Mouse (Mus musculus) C2C12 (cell line): ENCODE results near the gene Ctsll3.

Experiments used
- CTCF ChIP-seq: IDR thresholded peaks from one replicate; pipeline ENCODE4 v1.5.1; 2011; ENCODE audit not compliant: control insufficient read depth, insufficient read depth, insufficient read length
- USF1 ChIP-seq: IDR thresholded peaks from one replicate; pipeline ENCODE4 v1.6.1; 2011; ENCODE audit warnings: low read depth, mild to moderate bottlenecking, control low read depth, moderate library complexity

DNA sequence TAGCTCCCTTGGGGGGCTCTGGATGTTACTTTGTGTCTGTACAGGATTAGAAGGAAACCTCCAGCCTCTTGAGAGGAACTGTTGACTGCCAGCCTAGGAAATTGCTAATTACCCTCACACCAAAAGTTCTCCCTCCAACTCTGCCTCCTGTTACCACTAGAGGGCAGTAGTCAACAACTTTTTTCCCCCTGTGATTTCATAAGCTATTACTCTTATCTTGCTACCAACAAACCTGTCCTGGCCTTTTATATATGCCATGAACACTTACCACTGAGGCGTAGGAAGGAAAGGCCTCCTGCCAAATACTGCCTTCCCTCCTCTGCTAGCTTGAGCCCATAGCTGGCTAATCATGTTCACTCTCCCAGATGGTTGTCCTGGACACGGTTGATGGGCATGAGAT is 54.1 kb downstream of the Ctsll3 start:
- TF ChIP-seq USF1 (no peak), CTCF (no peak)
